Mouse (Mus musculus) CH12.LX (cell line): ENCODE results near the gene Tyrobp. TPM values are rescaled to one million over a fixed set of nuclear protein-coding genes. Genes with fewer than 3 reads are reported as not detected.

ENCODE experiments used
- DNase-seq: peaks from one replicate; pipeline ENCODE4 v3.0.0-alpha.2; 2013; ENCODE audit errors: extremely low read depth
- H3K27ac ChIP-seq: 2 replicates; pipeline ENCODE4 v1.5.1; 2012; ENCODE audit warnings: low read depth, mild to moderate bottlenecking, control low read depth, moderate library complexity; ENCODE audit not compliant: insufficient read depth
- H3K27me3 ChIP-seq: replicated peaks from 2 replicates; pipeline ENCODE3; 2012; ENCODE audit warnings: inconsistent platforms
- H3K36me3 ChIP-seq, 2 experiments: replicated peaks in 1 of 2; 2 replicates each; pipeline versions ENCODE3 to v1.6.1; 2012; ENCODE audit warnings: inconsistent platforms in 1 of 2, low read length in 1 of 2, mild to moderate bottlenecking in 1 of 2, mixed read lengths in 1 of 2, moderate library complexity in 1 of 2; ENCODE audit not compliant: control insufficient read depth in 1 of 2, insufficient read depth in 1 of 2
- H3K4me1 ChIP-seq, 2 experiments: 2 replicates each; pipeline ENCODE4 v1.6.1; 2012; ENCODE audit warnings: inconsistent platforms in 1 of 2, moderate library complexity in 1 of 2; ENCODE audit not compliant: insufficient read depth in 2 of 2, control insufficient read depth in 1 of 2
- H3K4me2 ChIP-seq: 2 replicates; pipeline ENCODE4 v1.6.1; 2012; ENCODE audit warnings: low read depth, mild to moderate bottlenecking, control low read depth; ENCODE audit not compliant: poor library complexity, insufficient read depth, severe bottlenecking
- H3K4me3 ChIP-seq, 3 experiments: fragments of 150-350 bp in 1 of 3; sonication (generic) in 1 of 3; replicated peaks in 1 of 3; 2 replicates each; pipeline versions ENCODE3 to v1.5.1; 2011 to 2012; ENCODE audit warnings: low read depth in 2 of 3, low read length in 2 of 3, mild to moderate bottlenecking in 2 of 3, moderate library complexity in 2 of 3, control low read depth in 1 of 3, improper control_type of control experiment in 1 of 3, inconsistent platforms in 1 of 3, mixed read lengths in 1 of 3; ENCODE audit not compliant: poor library complexity in 1 of 3
- H3K79me2 ChIP-seq: replicated peaks from 2 replicates; pipeline ENCODE4 v1.6.1; 2012; ENCODE audit warnings: mild to moderate bottlenecking, moderate library complexity; ENCODE audit not compliant: control insufficient read depth, poor library complexity, insufficient read depth, severe bottlenecking; ENCODE audit errors: extremely low read depth
- H3K9ac ChIP-seq: 2 replicates; pipeline ENCODE4 v1.6.1; 2012; ENCODE audit warnings: low read depth, mild to moderate bottlenecking, control low read depth, moderate library complexity; ENCODE audit not compliant: insufficient read depth
- H3K9me3 ChIP-seq: replicated peaks from 2 replicates; pipeline ENCODE3; 2012; ENCODE audit warnings: low read length, inconsistent platforms, mixed read lengths
- BHLHE40 ChIP-seq: IDR thresholded peaks from 2 replicates; pipeline ENCODE4 v1.6.1; 2011; ENCODE audit warnings: mild to moderate bottlenecking, low read depth, low read length, improper control_type of control experiment
- CHD1 ChIP-seq: IDR thresholded peaks from 2 replicates; pipeline ENCODE4 v1.6.1; 2012; ENCODE audit warnings: low read depth, low read length, improper control_type of control experiment, inconsistent platforms
- CHD2 ChIP-seq: IDR thresholded peaks from 2 replicates; pipeline ENCODE4 v1.6.1; 2011; ENCODE audit warnings: low read length, improper control_type of control experiment
- CTCF ChIP-seq, 2 experiments: IDR thresholded peaks in 1 of 2; conservative IDR thresholded peaks in 1 of 2; 2 replicates each; pipeline ENCODE4 v1.5.1; 2011 to 2012; ENCODE audit warnings: low read depth in 2 of 2, low read length in 2 of 2, improper control_type of control experiment in 1 of 2, inconsistent platforms in 1 of 2, mild to moderate bottlenecking in 1 of 2, moderate library complexity in 1 of 2
- E2F4 ChIP-seq: IDR thresholded peaks from 2 replicates; pipeline ENCODE4 v1.6.1; 2011; ENCODE audit warnings: low read depth, low read length, improper control_type of control experiment; ENCODE audit not compliant: insufficient replicate concordance
- ELF1 ChIP-seq: IDR thresholded peaks from 2 replicates; pipeline ENCODE4 v1.6.1; 2014; ENCODE audit warnings: low read depth, mild to moderate bottlenecking, inconsistent platforms, low read length, improper control_type of control experiment
- EP300 ChIP-seq: IDR thresholded peaks from 2 replicates; pipeline ENCODE4 v1.6.1; 2011; ENCODE audit warnings: low read length, improper control_type of control experiment
- ETS1 ChIP-seq: conservative IDR thresholded peaks from 2 replicates; pipeline ENCODE4 v1.6.1; 2012; ENCODE audit warnings: low read depth, mild to moderate bottlenecking, inconsistent platforms, low read length, improper control_type of control experiment, moderate library complexity
- GABPA ChIP-seq: IDR thresholded peaks from 2 replicates; pipeline ENCODE4 v1.6.1; 2012; ENCODE audit warnings: low read depth, low read length, improper control_type of control experiment, inconsistent platforms; ENCODE audit not compliant: insufficient replicate concordance
- HCFC1 ChIP-seq: IDR thresholded peaks from 2 replicates; pipeline ENCODE4 v1.6.1; 2012; ENCODE audit warnings: low read depth, mild to moderate bottlenecking, inconsistent platforms, low read length, improper control_type of control experiment
- IRF4 ChIP-seq: IDR thresholded peaks from 2 replicates; pipeline ENCODE4 v1.6.1; 2014; ENCODE audit warnings: low read depth, mild to moderate bottlenecking, inconsistent platforms, low read length, improper control_type of control experiment
- JUN ChIP-seq: IDR thresholded peaks from 2 replicates; pipeline ENCODE4 v1.6.1; 2011; ENCODE audit warnings: low read depth, mild to moderate bottlenecking, low read length, improper control_type of control experiment, moderate library complexity; ENCODE audit not compliant: insufficient read depth
- JUND ChIP-seq: conservative IDR thresholded peaks from 2 replicates; pipeline ENCODE4 v1.6.1; 2011; ENCODE audit warnings: low read depth, low read length, improper control_type of control experiment
- KAT2A ChIP-seq: IDR thresholded peaks from 2 replicates; pipeline ENCODE4 v1.6.1; 2012; ENCODE audit warnings: low read length, improper control_type of control experiment, inconsistent platforms; ENCODE audit not compliant: insufficient replicate concordance
- MAFK ChIP-seq: IDR thresholded peaks from 2 replicates; pipeline ENCODE4 v1.6.1; 2011; ENCODE audit warnings: low read length, improper control_type of control experiment; ENCODE audit not compliant: insufficient replicate concordance
- MEF2A ChIP-seq: IDR thresholded peaks from 2 replicates; pipeline ENCODE4 v1.6.1; 2014; ENCODE audit warnings: low read depth, mild to moderate bottlenecking, inconsistent platforms, low read length, improper control_type of control experiment, borderline replicate concordance
- MXI1 ChIP-seq: IDR thresholded peaks from 2 replicates; pipeline ENCODE4 v1.6.1; 2011; ENCODE audit warnings: mild to moderate bottlenecking, low read depth, low read length, improper control_type of control experiment
- MYC ChIP-seq: IDR thresholded peaks from 2 replicates; pipeline ENCODE4 v1.6.1; 2011; ENCODE audit warnings: low read depth, mild to moderate bottlenecking, improper control_type of control experiment, low read length
- NRF1 ChIP-seq: IDR thresholded peaks from 2 replicates; pipeline ENCODE4 v1.6.1; 2014; ENCODE audit warnings: low read depth, mild to moderate bottlenecking, inconsistent platforms, low read length, improper control_type of control experiment, moderate library complexity
- PAX5 ChIP-seq: IDR thresholded peaks from 2 replicates; pipeline ENCODE4 v1.6.1; 2012; ENCODE audit warnings: low read length, inconsistent platforms, mixed read lengths
- POLR2A ChIP-seq: IDR thresholded peaks from 2 replicates; pipeline ENCODE4 v1.6.1; 2011; ENCODE audit warnings: low read depth, mild to moderate bottlenecking, improper control_type of control experiment, low read length
- POLR2AphosphoS2 ChIP-seq: IDR thresholded peaks from 2 replicates; pipeline ENCODE4 v1.6.1; 2011; ENCODE audit warnings: low read depth, low read length, improper control_type of control experiment
- RAD21 ChIP-seq: IDR thresholded peaks from 2 replicates; pipeline ENCODE4 v1.6.1; 2011; ENCODE audit warnings: low read depth, mild to moderate bottlenecking, low read length, improper control_type of control experiment, moderate library complexity
- RCOR1 ChIP-seq: conservative IDR thresholded peaks from 2 replicates; pipeline ENCODE4 v1.6.1; 2012; ENCODE audit warnings: low read depth, mild to moderate bottlenecking, inconsistent platforms, low read length, improper control_type of control experiment
- SIN3A ChIP-seq: IDR thresholded peaks from 2 replicates; pipeline ENCODE4 v1.6.1; 2012; ENCODE audit warnings: low read length, improper control_type of control experiment, inconsistent platforms
- TBP ChIP-seq: conservative IDR thresholded peaks from 2 replicates; pipeline ENCODE4 v1.6.1; 2011; ENCODE audit warnings: low read depth, low read length, improper control_type of control experiment
- TCF12 ChIP-seq: IDR thresholded peaks from 2 replicates; pipeline ENCODE4 v1.6.1; 2014; ENCODE audit warnings: low read depth, mild to moderate bottlenecking, inconsistent platforms, low read length, improper control_type of control experiment
- USF1 ChIP-seq: IDR thresholded peaks from 2 replicates; pipeline ENCODE4 v1.6.1; 2014; ENCODE audit warnings: low read depth, mild to moderate bottlenecking, inconsistent platforms, low read length, improper control_type of control experiment
- USF2 ChIP-seq: conservative IDR thresholded peaks from 2 replicates; pipeline ENCODE4 v1.6.1; 2011; ENCODE audit warnings: low read depth, low read length, improper control_type of control experiment
- ZC3H11A ChIP-seq: IDR thresholded peaks from 2 replicates; pipeline ENCODE4 v1.6.1; 2012; ENCODE audit warnings: low read depth, mild to moderate bottlenecking, inconsistent platforms, low read length, improper control_type of control experiment
- ZKSCAN1 ChIP-seq: IDR thresholded peaks from 2 replicates; pipeline ENCODE4 v1.6.1; 2012; ENCODE audit warnings: low read depth, inconsistent platforms, low read length, improper control_type of control experiment, borderline replicate concordance
- ZMIZ1 ChIP-seq: IDR thresholded peaks from 2 replicates; pipeline ENCODE4 v1.6.1; 2012; ENCODE audit warnings: low read depth, mild to moderate bottlenecking, inconsistent platforms, low read length, improper control_type of control experiment
- ZNF384 ChIP-seq: IDR thresholded peaks from 2 replicates; pipeline ENCODE4 v1.6.1; 2012; ENCODE audit warnings: low read depth, low read length, improper control_type of control experiment, inconsistent platforms
- dilution Hi-C: fragments of 300-500 bp; cut with MboI; formaldehyde crosslinking; loops from 2 replicates; pipeline ENCODE4 v1.14.3; 2020; ENCODE audit warnings: low sequenced_read_pairs; ENCODE audit not compliant: extremely low pct_unique_long_range_greater_than_20kb, extremely low pct_ligation_motif_present
- in situ Hi-C: fragments of 300-500 bp; cut with MboI; formaldehyde crosslinking; loops from 3 replicates; pipeline ENCODE4 v1.14.3; 2019; ENCODE audit warnings: low sequenced_read_pairs, low pct_ligation_motif_present, low pct_unique_long_range_greater_than_20kb, mixed read lengths
- polyA plus RNA-seq: library from polyadenylated mRNA; unstranded; fragments of >175 nt; gene quantifications from 2 replicates; pipeline ENCODE4 v1.2.1, GENCODE M21; 2012; ENCODE audit warnings: low read depth; ENCODE audit not compliant: insufficient read length
- total RNA-seq, 2 experiments: library from RNA; depleted of rRNA; stranded (reverse); fragments of 300-350 nt in 1 of 2; fragments of >200 nt in 1 of 2; gene quantifications; 2 replicates each; pipeline ENCODE4 v1.2.3; 2012 to 2014

Gene Tyrobp
- total and polyA plus RNA-seq, 3 experiments: 4.2 to 18.9 (median 13.0) TPM

- TF ChIP-seq HCFC1 (0 out of 2 replicates have a peak, but pooled peaks have one; percentile 20), NRF1 (peak; percentile 13; the same call in 1 of the 2 replicates), CHD2 (no peak), ETS1 (no peak; the same call in 1 of the 2 replicates), SIN3A (peak; percentile 56), ZKSCAN1 (no peak), E2F4 (no peak), BHLHE40 (no peak; the same call in 1 of the 2 replicates), GABPA (no peak), RAD21 (no peak), TBP (peak; percentile 71; the same call in 1 of the 2 replicates), POLR2A (peak; percentile 98), TCF12 (no peak; the same call in 1 of the 2 replicates), CTCF (conservative IDR thresholded peaks at IDR 0.05 in 1 of 2, IDR thresholded peaks at IDR 0.05 in 1 of 2; ENCODE audit: low read depth in 2 of 2, low read length in 2 of 2) (no peak), EP300 (peak; percentile 46), JUN (no peak)
Observed at GRCm38 (mm10) chr7:30421175-30421889, 7.8 kb downstream of the Tyrobp start, which contains the start of gene Nfkbid (continued).

DNA sequence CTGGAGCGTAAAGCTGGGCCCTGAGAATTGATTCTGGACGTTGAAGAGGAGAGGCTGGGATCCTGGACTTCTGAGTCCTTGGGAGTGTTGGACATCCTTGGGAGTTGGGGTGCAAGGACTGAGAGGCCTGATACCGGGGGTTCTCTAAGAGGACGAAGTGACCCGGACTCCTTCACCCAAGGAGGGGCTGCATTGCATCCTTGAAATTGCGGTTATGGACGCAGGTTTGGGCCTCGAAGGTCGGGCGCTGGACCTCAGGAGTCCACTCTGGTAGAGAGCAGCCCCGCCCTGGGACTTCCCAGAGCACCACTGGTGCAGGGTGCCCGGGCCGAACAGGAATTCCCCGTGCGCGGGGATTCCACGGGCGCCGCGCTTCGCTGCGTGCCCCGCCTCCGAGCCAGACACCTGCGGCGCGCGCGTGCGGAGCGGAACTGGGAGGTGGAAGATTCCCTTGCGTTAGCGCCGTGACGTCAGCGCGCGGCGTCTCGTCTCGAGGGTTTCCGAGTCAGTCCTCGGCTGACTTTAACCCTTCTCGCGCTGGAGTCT, 8.4 kb downstream of the Tyrobp start:
- Histone ChIP-seq H3K36me3 (peaks cover 32 to 49% of the 10 kb centered on the region in 2 experiments), H3K27ac (peak overlapping the region; percentile 88), H3K27me3 (no peaks in the 10 kb centered on the region), H3K9me3 (peaks cover 8% of the 10 kb centered on the region), H3K4me1 (peaks cover 9 to 67% of the 10 kb centered on the region in 2 experiments), H3K9ac (peak overlapping the region; percentile 96), H3K4me3 (peak overlapping the region; percentile 85 to 95 (median 93)), H3K4me2 (peak overlapping the region; percentile 82), H3K79me2 (peaks cover 22% of the 10 kb centered on the region)
- DNase-seq: peak; percentile 93
- dilution Hi-C loops (no loop called here), in situ Hi-C loops (no loop called here)
- TF ChIP-seq SIN3A (peak; percentile 90), USF1 (no peak), ZC3H11A (no peak), JUN (no peak), GABPA (no peak), MAFK (no peak), CTCF (conservative IDR thresholded peaks at IDR 0.05 in 1 of 2, IDR thresholded peaks at IDR 0.05 in 1 of 2; ENCODE audit: low read depth in 2 of 2, low read length in 2 of 2) (no peak), MEF2A (peak; percentile 87), IRF4 (peak; percentile 97), ZMIZ1 (no peak), ZKSCAN1 (no peak), MYC (peak; percentile 76), ZNF384 (no peak), POLR2A (no peak), BHLHE40 (peak; percentile 98), POLR2AphosphoS2 (0 out of 2 replicates have a peak, but pooled peaks have one; percentile 55), MXI1 (peak; percentile 89), KAT2A (peak; percentile 50; the same call in 1 of the 2 replicates), NRF1 (peak; percentile 76), CHD1 (no peak), PAX5 (no peak), TCF12 (peak; percentile 98), USF2 (no peak), TBP (no peak), JUND (no peak), HCFC1 (peak; percentile 65), ELF1 (peak; percentile 82), ETS1 (peak; percentile 98), RCOR1 (peak; percentile 74)
